Mouse (Mus musculus) thymus, postnatal 14 days (tissue): ENCODE measurements at regions not wholly inside any gene's neighbourhood (a gene's known extent, or its start where the extent isn't known, plus 50 kb on each side); places are given as distances from the start of the nearest gene placed in this dataset.
A peak's percentile ranks its signal among the peaks of the same experiment; 100 is the strongest.
"Not testable (repeated sequence)": the region's sequence is repeated elsewhere in the genome, so short reads cannot be mapped to it uniquely, and the experiment has no call there.

Experiments used
- DNase-seq: peaks from one replicate; pipeline ENCODE4 v3.0.0; 2021

DNA sequence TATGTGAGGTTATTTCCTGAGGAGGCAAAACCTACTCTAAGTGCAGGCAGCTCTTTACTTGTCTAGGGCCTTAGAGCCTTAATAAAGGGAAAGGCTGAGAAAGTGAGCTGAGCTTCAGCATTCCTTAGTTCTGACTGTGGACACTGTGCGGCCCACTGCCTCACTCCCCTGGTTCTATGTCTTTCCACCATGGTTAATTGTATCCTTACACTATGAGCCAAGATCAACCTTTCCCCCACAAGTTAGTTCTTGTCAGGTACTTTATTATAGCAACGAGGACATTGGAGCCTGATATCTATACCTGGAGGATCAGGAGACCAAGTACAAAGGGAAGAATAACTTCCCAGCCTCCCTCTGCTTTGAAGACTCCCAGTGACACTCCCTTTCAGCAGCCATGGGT lies 101.7 kb upstream of the Tbl1xr1 start:
- DNase-seq: no peak

DNA sequence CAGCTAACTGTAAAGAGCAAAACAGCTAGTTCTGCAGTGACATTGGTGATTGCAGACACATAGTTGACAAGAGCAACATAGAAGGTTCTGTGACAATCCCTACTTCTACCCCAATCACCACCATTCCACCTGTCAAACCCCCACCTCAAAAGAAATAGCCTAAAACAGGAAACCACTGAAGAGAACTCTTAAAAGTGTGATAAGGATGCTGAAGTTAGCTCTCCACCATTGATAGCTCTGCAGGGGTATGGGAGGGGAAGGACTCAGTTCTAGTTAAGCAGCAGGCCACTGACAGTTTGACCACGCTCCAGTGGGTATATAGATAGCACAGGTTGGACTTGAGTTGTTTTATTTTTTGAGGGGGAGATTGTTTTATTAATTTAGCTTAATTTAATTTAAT lies 98.7 kb upstream of the Tbl1xr1 start:
- no peak for DNase-seq

DNA sequence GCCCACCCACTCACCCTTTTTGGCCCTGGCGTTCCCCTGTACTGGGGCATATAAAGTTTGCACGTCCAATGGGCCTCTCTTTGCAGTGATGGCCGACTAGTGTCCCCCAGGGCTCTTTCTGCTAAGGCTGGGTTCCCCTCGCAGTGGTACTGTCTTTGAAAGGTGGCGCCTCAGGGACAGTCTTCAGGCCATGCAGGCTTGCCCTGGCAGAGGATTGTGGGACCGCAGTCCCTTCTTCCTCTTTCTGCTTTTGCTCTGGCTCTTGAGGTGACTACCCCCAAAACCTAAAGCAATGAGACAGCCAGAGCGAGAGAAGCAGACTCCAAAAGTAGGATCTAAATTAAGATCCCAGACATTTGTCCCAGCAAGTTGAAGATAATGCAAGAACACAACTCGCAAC lies 93.5 kb upstream of the Tbl1xr1 start:
- no peak for DNase-seq

DNA sequence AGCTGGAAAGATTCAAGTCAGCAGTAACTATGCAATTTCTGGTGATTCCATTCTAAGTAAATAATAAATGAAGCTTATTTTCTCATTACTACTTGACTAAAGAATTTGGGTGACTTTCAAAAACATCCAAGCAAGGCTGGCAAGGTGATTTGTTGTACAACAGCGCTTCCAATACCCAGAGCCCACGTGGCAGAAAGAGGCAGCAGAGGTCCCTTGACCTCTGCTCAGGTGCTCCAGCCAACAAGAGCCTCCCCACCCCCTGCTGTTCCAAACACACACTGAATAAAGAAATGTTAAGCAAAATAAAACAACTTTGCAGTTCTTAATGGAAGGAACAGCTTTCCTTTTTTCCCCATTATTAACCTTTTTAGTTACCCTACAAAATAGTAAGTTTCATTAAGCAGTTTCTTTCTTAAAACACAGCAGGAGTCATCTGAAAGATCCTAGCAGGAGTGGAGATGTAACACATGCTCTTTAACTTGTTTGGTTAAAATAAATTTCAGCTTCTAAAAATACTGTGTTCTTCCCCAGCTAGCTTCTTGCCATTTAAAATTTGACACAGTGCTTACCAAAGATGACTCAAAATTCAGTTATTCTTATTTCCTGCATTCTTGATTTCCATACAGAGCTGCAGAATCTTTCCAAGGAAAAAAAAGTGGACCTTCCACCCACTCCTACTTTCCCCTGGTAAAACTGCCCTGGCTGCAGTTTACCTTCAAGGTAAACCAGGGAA lies 92.3 kb upstream of the Tbl1xr1 start:
- no peak for DNase-seq

DNA sequence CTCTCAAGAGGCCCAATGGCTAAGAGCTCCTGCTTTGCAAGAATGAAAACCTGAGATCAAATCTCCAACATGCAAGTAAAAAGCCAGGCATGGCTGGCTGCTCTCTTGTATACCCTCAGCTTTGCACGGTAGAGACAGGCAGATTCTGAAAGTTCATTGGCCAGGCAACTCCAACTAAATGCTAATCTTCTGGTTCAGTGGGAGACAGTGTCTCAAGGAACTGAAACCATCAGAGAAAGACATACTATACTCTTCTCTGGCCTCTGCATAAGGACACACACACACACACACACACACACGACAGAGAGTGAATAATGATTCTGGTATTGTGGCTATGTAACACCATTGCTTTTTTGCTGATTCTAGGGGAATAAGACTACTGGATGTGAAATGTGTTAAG lies 91.6 kb upstream of the Tbl1xr1 start:
- no peak for DNase-seq

DNA sequence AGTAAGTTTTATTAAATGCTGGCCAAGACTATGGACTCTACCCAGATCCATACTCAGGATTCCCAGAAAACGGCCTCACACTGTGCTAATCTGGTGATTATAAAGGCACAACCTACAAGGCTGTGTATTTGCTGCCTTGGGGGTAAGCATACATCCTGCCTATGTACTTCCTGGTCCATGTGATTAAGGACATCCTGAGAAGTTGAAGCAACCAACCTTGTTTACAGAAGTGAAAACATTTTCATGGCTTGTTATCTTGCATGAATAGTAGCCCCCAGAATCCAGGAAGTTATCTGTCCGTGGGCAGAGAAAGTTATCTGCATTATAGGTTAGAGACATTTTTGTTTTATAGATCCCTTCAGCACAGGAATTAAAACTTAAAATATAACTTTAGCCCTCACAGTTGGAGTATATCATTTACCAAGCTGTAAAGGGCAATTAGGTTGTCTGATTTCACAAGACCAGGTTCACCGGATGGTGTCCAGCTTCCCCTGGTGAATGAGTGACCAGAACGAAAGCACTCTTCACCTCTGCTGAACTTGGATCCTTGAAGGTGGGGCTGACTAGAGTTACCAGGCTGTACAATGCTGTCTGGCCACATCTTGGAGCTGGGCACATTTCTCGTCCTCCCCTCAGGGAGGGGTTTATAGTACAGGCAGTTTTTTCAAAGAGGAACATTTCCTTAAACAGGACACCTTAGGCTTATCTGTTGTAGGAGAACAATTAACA lies 90.1 kb upstream of the Tbl1xr1 start:
- DNase-seq: no peak

DNA sequence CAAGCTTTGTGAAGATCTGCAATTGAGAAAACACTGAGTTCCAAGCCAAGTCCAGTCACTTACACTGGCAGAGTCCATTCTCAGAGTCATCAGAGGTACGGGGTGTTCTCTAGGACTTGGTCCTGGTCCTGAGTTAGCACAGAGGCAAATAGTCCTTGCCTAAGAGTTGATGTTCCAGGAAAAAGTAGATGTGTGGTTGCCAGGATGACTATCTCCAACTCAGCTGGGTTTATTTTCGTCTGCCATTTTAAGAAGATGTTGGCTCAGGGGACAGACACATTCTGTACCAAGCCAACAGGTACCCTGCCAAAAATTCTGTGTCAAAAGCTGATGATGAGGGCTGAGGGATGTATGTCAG lies 89.6 kb upstream of the Tbl1xr1 start:
- no peak for DNase-seq

DNA sequence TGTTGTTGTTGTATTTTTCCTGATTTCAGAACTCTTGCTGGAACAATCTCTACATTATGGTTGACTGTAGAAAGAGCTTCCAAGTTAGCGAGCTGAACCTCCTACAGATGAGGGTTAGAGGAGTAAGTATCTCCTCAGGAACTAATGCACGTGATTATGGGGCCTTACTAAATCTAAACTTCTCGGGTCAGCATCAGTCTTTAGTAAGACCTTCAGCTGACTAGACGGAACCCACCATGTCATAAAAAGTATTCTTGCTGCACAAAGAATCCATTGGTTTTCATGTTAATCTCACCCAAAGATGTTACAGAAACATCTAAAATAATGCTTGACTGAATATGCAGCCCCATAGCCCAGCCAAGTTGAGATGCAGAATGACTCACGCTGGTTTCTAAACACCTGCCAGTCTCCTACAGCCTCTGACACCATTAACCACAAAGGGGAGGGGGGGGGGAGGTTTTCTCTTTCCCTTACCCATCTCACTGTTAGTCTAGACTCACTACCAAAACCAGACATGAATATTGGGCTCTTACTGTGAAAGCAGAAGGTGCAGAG lies 88.9 kb upstream of the Tbl1xr1 start:
- DNase-seq: peak; percentile 57

DNA sequence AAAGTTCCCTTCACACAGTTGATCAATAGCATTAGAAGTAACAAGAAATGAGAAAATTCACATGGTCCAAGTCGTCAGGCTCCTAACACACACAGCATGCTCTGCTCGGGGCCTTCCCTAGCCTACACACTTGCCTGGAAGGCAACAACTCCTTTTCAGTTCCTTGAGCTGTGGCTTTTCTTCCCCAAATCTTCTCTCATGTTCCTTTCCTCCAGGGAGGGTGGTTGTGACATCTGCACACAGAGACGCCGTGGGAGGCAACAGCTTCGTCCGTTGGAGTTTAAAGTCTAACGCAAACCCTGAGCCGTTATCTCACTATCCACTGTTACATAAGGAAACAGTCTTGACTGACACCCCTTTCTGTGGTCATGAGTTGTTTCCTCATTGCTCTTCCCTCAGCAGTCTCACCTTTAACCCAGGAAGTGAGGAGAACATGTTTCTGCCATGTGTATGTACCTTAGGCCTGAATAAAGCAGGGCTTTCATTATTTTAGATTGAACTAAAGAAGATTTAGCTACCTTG lies 88.4 kb upstream of the Tbl1xr1 start:
- peak; percentile 57 for DNase-seq

DNA sequence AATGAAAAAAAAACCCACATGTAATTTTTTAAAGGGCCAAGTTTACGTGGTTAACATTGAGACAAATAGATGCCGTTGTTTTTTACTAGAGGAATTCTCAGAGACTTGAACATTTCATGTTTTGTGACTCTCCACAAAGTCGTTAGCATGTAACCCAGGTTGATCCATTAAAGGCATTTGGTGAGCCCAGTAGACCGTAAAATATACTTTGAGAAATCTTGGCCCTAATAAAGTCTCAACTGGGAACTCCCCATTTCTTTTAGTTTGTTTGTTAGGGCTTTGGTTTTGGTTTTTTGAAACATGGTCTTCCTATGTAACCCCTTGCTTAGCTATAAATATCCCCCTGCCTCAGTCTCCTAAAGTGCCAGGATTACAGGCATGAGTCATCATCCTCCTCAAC lies 85.9 kb upstream of the Tbl1xr1 start:
- no peak for DNase-seq

DNA sequence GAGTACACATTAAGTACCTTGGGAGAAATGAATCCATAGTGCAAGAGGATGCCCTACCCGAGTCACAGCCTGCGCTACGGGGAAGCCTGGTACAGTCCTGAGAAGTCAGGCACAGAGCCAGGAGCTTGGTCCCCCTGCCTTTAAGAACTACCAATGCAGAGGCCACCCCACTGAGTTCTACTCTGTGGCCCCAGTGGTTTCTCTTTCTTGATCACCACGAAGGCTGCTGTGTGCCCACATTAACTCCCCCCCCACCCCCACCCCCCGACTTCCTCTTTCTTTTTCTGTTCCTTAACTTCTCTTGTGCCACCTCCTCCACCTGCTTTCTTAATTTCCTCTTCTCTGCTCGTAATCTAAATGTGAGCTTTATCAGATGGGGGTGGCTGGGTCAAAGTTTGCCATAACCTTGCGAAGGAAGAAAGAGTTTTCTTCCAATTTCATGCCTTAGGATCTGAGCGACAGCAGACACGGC lies 84.7 kb upstream of the Tbl1xr1 start:
- DNase-seq: peak; percentile 60

DNA sequence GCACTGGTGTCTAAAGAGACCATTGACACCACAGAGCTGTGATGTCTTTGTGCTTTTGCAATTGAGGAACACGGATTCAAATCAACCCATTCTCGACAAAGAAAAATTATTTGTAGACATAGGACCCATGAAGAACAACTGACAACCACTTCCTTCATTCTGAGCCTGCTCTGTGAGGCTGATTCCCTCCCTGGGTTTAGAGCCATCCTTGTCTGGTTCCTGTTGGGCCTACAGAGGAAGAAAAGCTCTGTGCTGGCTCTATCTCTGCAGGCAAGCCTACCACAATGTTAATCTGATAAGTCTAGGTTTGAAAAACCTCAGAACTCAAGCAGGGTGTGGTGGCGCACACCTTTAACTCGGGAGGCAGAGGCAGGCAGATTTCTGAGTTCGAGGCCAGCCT lies 84.2 kb upstream of the Tbl1xr1 start:
- no peak for DNase-seq

DNA sequence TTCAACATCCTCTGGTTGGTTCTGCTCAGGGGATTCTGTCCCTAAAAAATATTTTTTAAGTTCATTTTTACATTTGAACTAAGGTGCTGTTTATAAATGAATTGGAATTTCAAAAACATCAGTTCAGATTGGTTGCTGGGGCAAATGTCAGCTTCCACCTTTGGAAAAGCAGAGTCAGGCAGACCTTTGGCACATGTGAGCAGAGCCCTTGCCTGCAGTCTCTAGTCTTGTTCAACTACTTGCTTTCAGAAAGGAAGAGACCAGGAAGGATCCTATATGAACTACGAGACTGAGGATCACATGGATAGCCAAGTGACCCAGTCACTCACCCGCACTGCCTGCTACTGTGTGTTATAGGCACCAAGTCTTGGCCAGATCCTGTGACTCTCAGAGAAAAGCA lies 82.5 kb upstream of the Tbl1xr1 start:
- DNase-seq: no peak

DNA sequence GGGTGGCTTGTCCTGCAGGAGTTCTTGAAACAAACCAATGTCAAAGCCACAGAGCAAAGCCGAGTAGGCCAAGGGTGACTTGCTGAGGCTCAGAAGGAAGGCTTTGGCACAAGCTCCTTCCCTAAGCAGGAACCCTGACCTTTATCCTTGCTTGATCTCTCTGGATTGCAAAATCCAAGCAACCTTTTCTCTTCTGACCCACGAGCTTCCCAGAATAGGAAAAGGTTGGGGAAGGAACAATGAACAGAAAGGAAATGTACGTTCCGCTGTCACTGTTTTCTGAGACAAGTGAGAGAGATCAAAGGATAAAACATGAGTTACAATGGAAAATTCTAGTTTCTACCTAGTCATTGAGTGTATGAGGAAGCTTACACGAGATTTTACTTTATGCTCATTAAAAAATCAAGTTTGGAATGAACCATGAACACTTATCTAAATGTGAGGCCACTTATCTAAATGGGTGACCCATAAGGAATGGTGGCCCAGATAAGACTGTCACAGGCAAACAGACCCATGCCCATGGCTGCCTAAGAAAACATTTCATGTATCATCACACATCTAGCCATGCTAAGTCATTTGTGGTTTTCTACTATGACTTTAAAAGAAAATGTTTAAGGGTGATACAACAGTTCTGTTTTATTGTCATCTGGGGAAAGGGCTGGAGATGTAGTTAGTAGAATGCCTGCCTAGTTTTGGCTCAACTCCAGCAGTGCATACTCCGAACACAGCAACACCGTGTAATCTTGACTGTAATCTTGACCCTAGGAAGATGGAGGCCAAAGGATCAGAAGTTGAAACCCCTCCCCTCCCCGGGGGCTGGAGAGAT lies 80.7 kb upstream of the Tbl1xr1 start:
- DNase-seq: no peak

DNA sequence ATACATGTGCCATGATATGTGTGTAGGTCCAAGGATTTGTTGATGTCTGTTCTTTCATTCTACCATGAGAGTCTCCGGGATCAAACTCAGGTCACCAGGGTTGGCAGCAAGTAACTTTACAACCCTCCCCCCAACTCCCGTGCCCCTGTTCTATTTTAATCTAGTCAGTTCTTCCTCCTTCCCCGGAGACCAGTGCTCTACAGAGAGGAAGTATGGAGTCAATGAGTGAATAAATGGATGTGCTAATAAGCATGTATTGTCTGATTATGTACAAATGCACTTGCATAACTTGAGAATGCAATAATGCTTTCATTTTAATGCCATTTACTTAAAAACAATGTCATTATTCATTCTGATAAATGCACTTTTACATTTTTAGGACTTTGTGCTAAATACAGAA lies 79.1 kb upstream of the Tbl1xr1 start:
- no peak for DNase-seq

DNA sequence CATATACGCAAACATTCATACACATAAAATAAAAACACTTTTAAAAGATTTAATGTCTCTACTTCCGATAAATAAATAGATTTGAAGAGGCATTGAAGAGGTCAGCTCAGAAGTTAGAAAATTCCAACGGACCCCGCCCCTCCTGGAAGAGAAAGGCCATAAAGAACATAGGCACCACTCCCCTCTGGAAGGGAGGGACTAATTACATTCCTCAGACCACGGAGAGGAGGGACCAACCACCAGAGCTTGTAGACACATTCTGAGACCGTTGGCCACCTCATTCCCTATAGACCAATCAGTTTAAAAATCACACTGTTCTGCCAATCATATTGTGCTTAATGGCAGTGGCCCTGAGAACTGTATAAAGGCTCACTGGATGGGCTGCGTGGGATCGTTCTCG lies 71.0 kb upstream of the Tbl1xr1 start:
- DNase-seq: no peak

DNA sequence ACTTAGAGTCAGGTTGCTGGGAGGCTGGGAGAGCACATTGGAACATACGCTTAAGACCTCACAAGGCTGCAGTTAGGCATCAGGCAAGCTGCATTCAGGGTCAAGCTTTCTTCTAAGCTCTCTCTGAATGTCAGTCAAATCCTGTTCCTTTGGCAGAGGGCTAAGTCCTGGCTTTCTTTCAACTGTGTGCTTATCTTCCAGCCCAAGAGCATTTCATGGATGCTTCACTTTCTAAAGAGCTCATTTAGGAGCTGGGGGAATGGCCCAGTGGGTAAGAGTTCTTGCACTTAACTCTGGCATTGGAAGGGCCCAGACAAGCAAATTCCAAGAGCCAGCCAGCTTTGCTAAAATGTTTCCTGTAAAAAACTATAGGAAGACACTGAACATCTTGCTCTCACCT lies 70.3 kb upstream of the Tbl1xr1 start:
- no peak for DNase-seq

DNA sequence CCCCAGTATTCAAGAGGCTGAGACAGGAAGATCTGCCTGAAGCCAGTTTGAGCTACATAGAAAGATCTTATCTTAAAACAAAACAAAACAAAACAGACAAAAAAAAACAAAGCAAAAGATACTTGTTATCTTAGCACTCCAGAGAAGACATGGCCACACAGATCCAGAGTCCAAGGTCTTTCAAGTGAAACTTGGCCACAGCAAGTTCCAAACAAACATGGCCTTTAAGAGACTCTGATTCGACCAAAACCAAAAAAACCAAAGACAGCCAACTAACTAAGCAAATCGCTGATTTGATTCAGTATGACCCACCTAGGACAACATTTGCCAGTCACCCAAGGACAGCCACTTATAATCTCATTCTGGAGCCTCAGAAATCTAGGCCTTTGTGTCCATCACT lies 69.8 kb upstream of the Tbl1xr1 start:
- no peak for DNase-seq

DNA sequence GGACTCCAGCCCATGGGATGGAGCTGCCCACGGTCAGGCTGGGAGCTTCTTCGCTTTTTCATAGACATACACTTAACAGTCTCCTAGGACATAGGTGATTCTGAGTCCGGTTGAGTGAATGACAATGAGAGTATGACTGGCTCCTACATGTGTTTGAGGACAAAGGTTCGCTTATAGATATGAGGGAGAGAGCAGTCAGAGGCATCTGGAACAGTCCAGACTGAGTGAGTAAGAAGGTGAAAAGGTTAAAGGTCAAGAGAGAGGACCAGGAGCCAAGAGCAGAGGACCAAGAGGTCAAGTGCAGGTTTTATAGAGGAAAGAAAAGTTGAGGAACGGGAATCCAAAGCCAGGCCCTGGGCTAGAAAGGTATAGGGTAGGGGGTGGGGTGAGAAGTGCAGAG lies 68.7 kb upstream of the Tbl1xr1 start:
- DNase-seq: no peak

DNA sequence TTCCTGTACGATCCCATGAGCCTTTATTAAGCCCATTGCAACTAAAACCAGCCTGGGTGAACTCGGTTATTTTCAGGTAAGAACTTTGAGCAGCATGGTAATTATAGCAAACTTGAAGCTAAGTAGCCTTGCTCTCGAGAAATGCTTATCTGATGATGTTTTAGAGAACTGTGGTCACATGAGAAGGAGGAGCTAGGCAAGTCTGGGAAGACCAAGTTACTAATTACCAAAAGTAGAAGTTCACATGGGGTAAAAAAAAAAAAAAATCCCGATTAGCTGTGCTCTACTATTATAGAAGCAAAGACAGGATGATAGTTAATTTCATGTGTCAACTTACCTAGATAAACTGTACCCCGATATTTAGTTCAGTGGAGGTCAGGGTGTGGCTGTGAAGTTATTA lies 68.0 kb upstream of the Tbl1xr1 start:
- DNase-seq: no peak

DNA sequence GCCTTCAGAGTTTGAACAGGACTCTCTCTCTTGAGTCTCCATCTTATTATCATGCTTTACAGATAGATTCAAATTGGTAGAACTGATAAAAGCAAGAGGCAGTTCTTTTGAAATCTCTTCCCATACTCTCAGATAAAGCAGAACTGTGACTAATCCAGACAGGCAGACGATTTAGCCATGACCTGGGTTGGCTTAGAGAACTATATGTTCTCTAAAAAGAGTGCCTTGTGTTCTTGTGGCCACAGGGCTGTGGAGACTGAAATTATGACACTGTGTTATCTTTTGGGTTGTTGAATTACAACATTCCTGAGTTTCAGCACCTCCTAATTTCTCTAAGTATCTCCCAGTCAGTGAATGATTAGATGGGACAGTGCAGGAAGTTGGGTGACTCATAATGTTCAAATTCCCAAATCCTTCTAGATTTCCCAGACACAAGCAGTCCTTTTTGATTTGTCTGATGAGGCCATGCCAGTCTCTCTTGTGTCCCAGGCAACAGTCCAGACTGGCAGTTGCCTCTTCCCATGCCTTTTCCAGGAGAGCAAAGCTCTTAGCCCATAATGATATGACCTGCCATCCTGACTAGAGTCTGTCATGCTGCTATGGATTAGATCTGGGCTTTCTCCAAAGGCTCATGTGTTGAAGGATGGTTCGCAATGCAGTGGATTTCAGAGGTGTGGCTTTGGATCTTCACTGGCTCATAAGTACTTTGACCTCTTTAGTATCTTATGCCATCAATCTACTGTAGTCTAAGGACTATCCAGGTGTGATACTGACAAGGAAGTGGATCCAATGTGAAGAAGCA lies 66.4 kb upstream of the Tbl1xr1 start:
- DNase-seq: no peak

DNA sequence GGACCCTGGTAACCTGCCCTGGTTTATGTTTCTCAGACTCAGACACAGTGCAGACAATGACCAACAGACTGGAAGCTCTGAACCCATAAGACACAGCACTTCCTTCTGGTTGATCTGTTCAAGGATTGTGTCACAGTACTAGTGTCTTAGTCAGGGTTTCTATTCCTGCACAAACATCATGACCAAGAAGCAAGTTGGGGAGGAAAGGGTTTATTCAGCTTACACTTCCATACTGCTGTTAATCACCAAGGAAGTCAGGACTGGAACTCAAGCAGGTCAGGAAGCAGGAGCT lies 65.8 kb upstream of the Tbl1xr1 start:
- not testable (repeated sequence) for DNase-seq
